Mouse (Mus musculus) kidney, embryonic 14.5 days (tissue): ENCODE data around the gene Fstl1. TPM values are rescaled to one million over a fixed set of nuclear protein-coding genes. Genes with fewer than 3 reads are reported as not detected.

Experiments used
- ATAC-seq: fragments of 200-750 bp; cut with Nextera tagmentation; 2 replicates; pipeline ENCODE4 v1.8.0; 2017; ENCODE audit warnings: moderate number of reproducible peaks, mild to moderate bottlenecking, moderate TSS enrichment, moderate library complexity; ENCODE audit not compliant: low FRiP score, low TSS enrichment
- H3K27ac ChIP-seq: fragments of 300-500 bp; sonication (generic); 2 replicates; pipeline ENCODE4 v1.5.1; 2014; ENCODE audit warnings: low read depth, mild to moderate bottlenecking, low read length, moderate library complexity, mixed read lengths
- H3K27me3 ChIP-seq: fragments of 300-500 bp; sonication (generic); 2 replicates; pipeline ENCODE4 v1.6.1; 2014; ENCODE audit warnings: mild to moderate bottlenecking, low read length; ENCODE audit not compliant: control insufficient read depth, insufficient read depth
- H3K36me3 ChIP-seq: fragments of 300-500 bp; sonication (generic); 2 replicates; pipeline ENCODE4 v1.6.1; 2014; ENCODE audit warnings: low read length, mixed read lengths; ENCODE audit not compliant: control insufficient read depth, insufficient read depth
- H3K4me1 ChIP-seq: fragments of 300-500 bp; sonication (generic); 2 replicates; pipeline ENCODE4 v1.6.1; 2014; ENCODE audit warnings: low read length, mixed read lengths; ENCODE audit not compliant: control insufficient read depth, insufficient read depth
- H3K4me2 ChIP-seq: fragments of 300-500 bp; sonication (generic); replicated peaks from 2 replicates; pipeline ENCODE4 v1.6.1; 2014; ENCODE audit warnings: low read depth, mild to moderate bottlenecking, low read length
- H3K4me3 ChIP-seq: fragments of 300-500 bp; sonication (generic); 2 replicates; pipeline ENCODE4 v1.5.1; 2014; ENCODE audit warnings: mild to moderate bottlenecking, low read length
- H3K9ac ChIP-seq: fragments of 300-500 bp; sonication (generic); 2 replicates; pipeline ENCODE4 v1.6.1; 2014; ENCODE audit warnings: low read depth, mild to moderate bottlenecking, low read length, moderate library complexity
- H3K9me3 ChIP-seq: fragments of 300-500 bp; sonication (generic); 2 replicates; pipeline ENCODE4 v1.6.1; 2016; ENCODE audit warnings: low read length; ENCODE audit not compliant: control insufficient read depth
- WGBS: fragments of 180-500 bp; shearing (Covaris S2); extraction: QIAGEN DNeasy Blood & Tissue Kit; methylation state at CpG from one replicate; pipeline ENCODE4 v1.1.7; 2014; 5-methylcytosine and 5-hydroxymethylcytosine counted together
- polyA plus RNA-seq: library from polyadenylated mRNA; unstranded; fragments of >200 nt; fragmentation: Nextera tagmentation; extraction: Ambion mirVana; gene quantifications from 2 replicates; pipeline ENCODE4 v1.2.1, GENCODE M21; 2014

Gene Fstl1
- polyA plus RNA-seq, 1 experiment from 2014 or later = 589 TPM

DNA sequence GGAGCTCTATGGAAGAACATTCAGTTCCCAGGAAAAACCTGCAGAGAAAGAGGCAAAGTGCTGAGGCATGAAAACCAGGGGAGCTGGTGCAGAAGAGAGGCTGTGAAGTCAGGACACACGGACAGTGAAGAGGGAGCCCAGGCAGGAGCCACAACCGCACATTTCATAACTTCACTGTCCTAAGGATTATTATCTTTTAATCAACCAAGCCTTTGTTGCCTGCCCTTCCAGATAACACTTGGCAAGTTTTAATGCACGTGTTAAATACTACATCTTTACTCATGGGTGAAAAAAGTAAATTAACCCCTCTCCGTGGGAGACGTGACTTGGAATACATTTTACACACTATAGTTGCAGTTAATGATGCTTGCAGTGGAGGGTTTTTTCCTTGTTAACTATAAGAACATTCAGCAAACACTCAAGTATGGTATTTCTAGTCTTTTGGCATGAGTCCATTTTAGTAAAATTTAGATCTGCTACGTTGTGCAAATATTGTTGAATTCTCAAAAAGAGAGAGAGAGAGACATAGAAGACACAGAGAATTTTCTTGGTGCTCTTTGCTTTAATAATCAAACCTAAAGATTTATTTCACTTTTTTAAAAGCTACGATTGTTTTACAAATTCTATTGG lies 3.1 kb downstream of the Fstl1 start:
- H3K27ac ChIP-seq = peak overlapping the region; percentile 90
- no peaks in the 10 kb centered on the region for H3K27me3 ChIP-seq
- H3K4me1 ChIP-seq = peaks cover 25% of the 10 kb centered on the region
- H3K9ac ChIP-seq = no peak overlapping the region; the same call in 1 of the 2 replicates
- 33% methylated on average over 7 of the region's 7 CpGs for WGBS
- no peak for ATAC-seq
- H3K4me2 ChIP-seq = peak overlapping the region; percentile 60
- peaks cover 27% of the 10 kb centered on the region; the same call in 1 of the 2 replicates for H3K36me3 ChIP-seq
- H3K4me3 ChIP-seq = peak overlapping the region; percentile 81; the same call in 1 of the 2 replicates
- H3K9me3 ChIP-seq = no peaks in the 10 kb centered on the region

DNA sequence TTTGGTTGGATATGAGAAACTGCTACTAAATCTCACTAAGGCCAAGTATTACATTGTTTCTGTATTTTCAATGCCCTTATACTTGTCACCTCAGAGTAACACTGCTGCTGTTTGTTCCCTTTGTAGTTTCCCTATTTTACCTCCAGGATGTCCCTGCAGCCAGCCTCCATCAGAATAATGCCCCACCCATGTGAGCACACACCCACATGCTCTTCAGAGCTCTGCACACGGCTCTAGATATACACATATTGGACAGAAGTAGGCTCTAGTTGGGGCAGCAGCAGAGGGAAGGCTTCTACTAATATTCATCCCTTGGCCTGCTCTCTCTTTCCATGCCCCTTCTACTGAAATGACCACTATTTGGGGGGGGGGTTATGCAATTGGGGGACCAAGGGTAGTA lies 3.7 kb downstream of the Fstl1 start:
- no peak for ATAC-seq
- 15% methylated on average over 1 of the region's 1 CpGs for WGBS
- no peak overlapping the region for H3K4me3 ChIP-seq
- H3K27me3 ChIP-seq = no peaks in the 10 kb centered on the region
- H3K4me1 ChIP-seq = peaks cover 31% of the 10 kb centered on the region
- H3K9ac ChIP-seq = no peak overlapping the region
- peak overlapping the region; percentile 27; the same call in 1 of the 2 replicates for H3K4me2 ChIP-seq
- H3K27ac ChIP-seq = no peak overlapping the region
- peaks cover 31% of the 10 kb centered on the region; the same call in 1 of the 2 replicates for H3K36me3 ChIP-seq
- H3K9me3 ChIP-seq = no peaks in the 10 kb centered on the region

DNA sequence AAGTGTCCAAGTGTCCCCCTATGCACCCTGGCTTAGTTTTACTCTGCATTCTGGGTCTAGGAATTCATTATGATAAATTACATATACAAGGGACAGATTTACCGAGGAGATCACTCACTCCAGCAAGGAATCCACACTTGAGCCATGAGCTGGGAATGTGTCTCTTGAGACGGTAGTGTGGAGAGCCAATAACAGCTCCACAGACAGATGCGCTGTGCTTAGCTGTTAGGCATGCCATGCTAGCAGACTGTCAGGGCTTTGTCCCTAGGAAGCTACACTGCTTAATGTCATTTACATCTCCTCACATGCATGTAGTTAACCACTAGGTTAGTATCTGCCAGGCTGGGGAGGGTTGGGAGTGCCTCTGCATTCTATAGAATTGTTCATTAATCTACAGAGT lies 4.2 kb downstream of the Fstl1 start:
- peaks cover 36% of the 10 kb centered on the region for H3K4me1 ChIP-seq
- no peak overlapping the region for H3K9ac ChIP-seq
- peaks cover 37% of the 10 kb centered on the region for H3K36me3 ChIP-seq
- 68% methylated on average over 3 of the region's 3 CpGs for WGBS
- H3K4me3 ChIP-seq = no peak overlapping the region
- ATAC-seq = no peak
- no peak overlapping the region for H3K27ac ChIP-seq
- no peaks in the 10 kb centered on the region for H3K9me3 ChIP-seq
- H3K4me2 ChIP-seq = peak overlapping the region; percentile 27; the same call in 1 of the 2 replicates
- H3K27me3 ChIP-seq = no peaks in the 10 kb centered on the region

DNA sequence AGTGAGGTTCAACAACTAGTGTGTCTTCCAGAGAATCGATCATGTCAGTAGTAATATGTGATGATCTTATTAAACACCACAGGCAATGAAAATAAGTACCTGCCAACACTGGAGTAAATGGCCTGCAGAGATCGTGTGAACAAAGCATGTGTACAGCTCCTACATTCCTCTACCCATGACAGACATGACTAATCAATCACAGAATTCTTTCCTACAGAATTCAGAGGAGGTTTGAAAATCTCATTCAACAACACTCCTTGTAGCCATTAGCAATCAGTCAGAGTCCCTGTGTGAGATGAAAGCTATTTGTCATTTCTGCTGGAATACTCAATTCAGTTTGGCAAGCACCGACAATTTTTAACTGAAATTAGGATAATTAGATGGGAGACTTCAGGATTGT lies 7.9 kb downstream of the Fstl1 start:
- no peak for ATAC-seq
- H3K4me1 ChIP-seq = peaks cover 47% of the 10 kb centered on the region
- no peak overlapping the region for H3K27ac ChIP-seq
- H3K4me3 ChIP-seq = no peak overlapping the region
- H3K9ac ChIP-seq = no peak overlapping the region
- no peak overlapping the region for H3K4me2 ChIP-seq
- 71% methylated on average over 3 of the region's 3 CpGs for WGBS
- H3K36me3 ChIP-seq = peaks cover 49% of the 10 kb centered on the region
- H3K9me3 ChIP-seq = no peaks in the 10 kb centered on the region
- no peaks in the 10 kb centered on the region for H3K27me3 ChIP-seq

DNA sequence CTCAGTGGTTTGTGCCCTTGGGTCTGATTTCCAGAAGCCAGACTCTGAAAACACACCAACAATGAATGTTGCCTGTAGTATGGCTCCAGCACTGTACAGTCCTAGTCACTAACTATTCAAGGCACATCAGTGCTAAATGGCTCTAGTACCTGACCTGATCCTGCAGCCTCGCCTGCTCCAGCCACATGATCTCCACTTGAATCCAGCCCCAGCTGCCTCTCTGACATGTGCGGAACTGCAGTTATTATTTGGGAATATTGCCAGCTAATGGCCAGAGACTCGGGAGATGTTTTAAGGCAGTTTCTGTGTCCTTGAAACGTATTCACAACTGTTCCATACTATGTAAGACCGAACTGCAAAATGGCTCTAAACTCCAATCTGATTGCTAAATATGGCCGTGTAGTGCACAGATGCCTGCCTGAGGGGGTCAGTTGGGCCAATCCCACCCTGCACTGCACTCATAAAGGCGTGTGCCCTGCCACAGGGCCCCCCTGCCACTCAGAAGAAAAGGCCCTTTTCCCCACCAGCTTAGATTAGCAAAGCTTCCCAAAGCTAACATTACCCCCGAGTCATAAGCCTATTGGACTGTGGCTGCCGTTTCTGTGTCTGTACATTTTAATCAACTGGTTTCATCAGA lies 11.0 kb downstream of the Fstl1 start:
- Histone ChIP-seq H3K36me3 (peaks cover 48% of the 10 kb centered on the region), H3K9ac (no peak overlapping the region; the same call in 1 of the 2 replicates), H3K9me3 (no peaks in the 10 kb centered on the region), H3K27ac (peak overlapping the region; percentile 87), H3K4me2 (peak overlapping the region; percentile 8), H3K4me3 (no peak overlapping the region), H3K4me1 (peaks cover 49% of the 10 kb centered on the region), H3K27me3 (no peaks in the 10 kb centered on the region)
- 39% methylated on average over 9 of the region's 9 CpGs for WGBS
- peak; percentile 50 for ATAC-seq

DNA sequence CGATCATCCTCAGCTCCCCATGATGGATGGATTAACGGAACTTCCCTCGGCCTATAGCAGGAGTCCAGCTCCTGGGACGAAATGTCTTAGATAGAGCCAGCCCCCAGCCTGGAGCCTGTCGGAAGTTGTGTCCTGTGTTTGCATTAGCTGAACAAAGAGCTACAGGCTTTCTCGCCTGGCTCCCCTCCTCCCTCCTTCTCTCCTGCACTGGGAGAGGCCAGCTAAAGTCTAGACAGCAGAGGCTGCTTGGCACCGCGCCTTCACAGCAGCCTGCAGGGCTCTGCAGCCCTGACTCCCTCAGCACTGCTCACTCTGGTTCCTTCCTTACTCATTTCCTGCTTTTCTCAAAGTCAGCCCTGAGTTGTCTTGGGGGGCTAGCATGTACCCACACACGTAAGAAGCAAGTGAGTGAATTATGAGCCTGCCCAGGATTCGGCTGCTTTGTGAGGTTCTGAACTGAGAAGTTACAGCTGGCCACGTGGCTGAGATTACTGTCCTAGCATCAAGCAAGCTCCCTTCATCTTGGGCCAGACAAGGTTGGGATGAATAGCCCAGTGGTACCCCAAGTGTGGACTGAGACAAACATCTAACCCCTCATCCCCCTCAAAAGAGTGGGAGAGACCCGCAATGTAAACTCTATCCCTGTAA lies 11.8 kb downstream of the Fstl1 start:
- peaks cover 49% of the 10 kb centered on the region for H3K4me1 ChIP-seq
- H3K4me3 ChIP-seq = no peak overlapping the region
- H3K36me3 ChIP-seq = peaks cover 45% of the 10 kb centered on the region
- no peaks in the 10 kb centered on the region for H3K27me3 ChIP-seq
- H3K4me2 ChIP-seq = peak overlapping the region; percentile 8; the same call in 1 of the 2 replicates
- ATAC-seq = peak; percentile 94
- peak overlapping the region; percentile 9; the same call in 1 of the 2 replicates for H3K9ac ChIP-seq
- H3K9me3 ChIP-seq = no peaks in the 10 kb centered on the region
- peak overlapping the region; percentile 87 for H3K27ac ChIP-seq
- WGBS = 11% methylated on average over 12 of the region's 12 CpGs

DNA sequence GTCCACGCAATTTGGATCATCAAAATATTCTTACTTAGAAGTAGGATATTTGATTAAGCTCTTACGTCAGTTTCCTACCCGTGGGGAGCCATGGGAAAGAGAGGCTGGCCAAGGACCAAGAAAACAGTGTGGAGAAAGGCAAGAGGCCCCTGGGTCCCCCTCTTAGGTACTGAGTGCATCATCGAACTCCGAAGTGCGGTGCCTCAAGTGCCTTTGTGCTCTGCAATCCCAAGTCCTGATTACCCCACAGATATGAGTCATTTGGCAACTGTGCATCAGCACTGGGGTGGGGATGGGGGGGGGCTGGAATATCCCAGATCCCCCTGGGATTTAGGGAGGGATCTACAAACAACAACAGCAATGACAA lies 12.3 kb downstream of the Fstl1 start:
- Histone ChIP-seq H3K9ac (no peak overlapping the region), H3K27ac (peak overlapping the region; percentile 87), H3K4me3 (no peak overlapping the region), H3K36me3 (peaks cover 48% of the 10 kb centered on the region), H3K4me2 (no peak overlapping the region), H3K9me3 (no peaks in the 10 kb centered on the region), H3K4me1 (peaks cover 49% of the 10 kb centered on the region), H3K27me3 (no peaks in the 10 kb centered on the region)
- ATAC-seq = no peak
- 60% methylated on average over 6 of the region's 6 CpGs for WGBS

DNA sequence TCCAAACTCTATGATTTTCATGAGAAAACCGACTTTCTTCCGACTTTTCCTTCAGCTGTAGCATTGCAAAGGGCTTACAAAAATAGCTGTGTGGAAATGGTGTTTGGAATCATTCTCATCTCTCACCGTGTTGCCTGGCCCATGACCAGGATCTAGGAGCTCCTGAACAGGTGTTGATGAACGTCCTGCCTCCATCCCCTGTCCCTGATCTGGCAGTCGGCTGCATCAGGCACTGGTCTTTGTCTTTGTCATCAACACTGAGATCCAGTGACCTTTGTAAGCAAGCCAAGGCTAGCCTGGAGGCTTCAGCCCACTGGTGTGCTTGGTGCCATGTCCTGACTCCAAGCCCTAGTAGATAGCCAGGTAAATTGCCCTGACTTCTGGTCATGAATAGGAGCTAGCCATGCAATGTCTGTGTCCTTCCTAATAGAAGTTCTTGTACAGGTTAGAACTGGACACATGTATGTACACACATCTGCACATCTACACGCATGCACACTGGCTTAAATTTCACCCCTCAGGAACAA lies 12.8 kb downstream of the Fstl1 start:
- no peak overlapping the region; the same call in 1 of the 2 replicates for H3K9ac ChIP-seq
- H3K4me3 ChIP-seq = no peak overlapping the region
- no peaks in the 10 kb centered on the region for H3K9me3 ChIP-seq
- no peaks in the 10 kb centered on the region for H3K27me3 ChIP-seq
- 83% methylated on average over 6 of the region's 6 CpGs for WGBS
- H3K27ac ChIP-seq = peak overlapping the region; percentile 13; the same call in 1 of the 2 replicates
- H3K36me3 ChIP-seq = peaks cover 44% of the 10 kb centered on the region
- peaks cover 49% of the 10 kb centered on the region for H3K4me1 ChIP-seq
- ATAC-seq = no peak
- H3K4me2 ChIP-seq = no peak overlapping the region
